Mouse (Mus musculus) heart, embryonic 14.5 days (tissue): Measurements from ENCODE around the gene Olfr94. TPM values are rescaled to one million over a fixed set of nuclear protein-coding genes. Genes with fewer than 3 reads are reported as not detected.
"Not testable (repeated sequence)": the region's sequence is repeated elsewhere in the genome, so short reads cannot be mapped to it uniquely, and the experiment has no call there.

Source experiments
- ATAC-seq: fragments of 200-750 bp; cut with Nextera tagmentation; 2 replicates; pipeline ENCODE4 v1.8.0; 2017; ENCODE audit warnings: low read depth, moderate TSS enrichment; ENCODE audit not compliant: insufficient number of reproducible peaks, insufficient read depth, low FRiP score
- H3K27ac ChIP-seq, 2 experiments: fragments of 200-500 bp in 1 of 2; fragments of 300-500 bp in 1 of 2; sonication (generic) in 1 of 2; replicated peaks in 1 of 2; 2 replicates each; pipeline ENCODE4 v1.5.1; 2012 to 2014; ENCODE audit warnings: low read depth in 2 of 2, low read length in 2 of 2, control low read depth in 1 of 2, mild to moderate bottlenecking in 1 of 2, mixed read lengths in 1 of 2; ENCODE audit not compliant: control insufficient read depth in 1 of 2, insufficient read depth in 1 of 2
- H3K27me3 ChIP-seq: fragments of 300-500 bp; sonication (generic); 2 replicates; pipeline ENCODE4 v1.6.1; 2014; ENCODE audit warnings: mild to moderate bottlenecking, low read length, control low read depth; ENCODE audit not compliant: control insufficient read depth, insufficient read depth
- H3K36me3 ChIP-seq: fragments of 300-500 bp; sonication (generic); 2 replicates; pipeline ENCODE4 v1.6.1; 2014; ENCODE audit warnings: mild to moderate bottlenecking, control low read depth, low read length, mixed read lengths; ENCODE audit not compliant: control insufficient read depth, insufficient read depth
- H3K4me1 ChIP-seq, 2 experiments: fragments of 200-500 bp in 1 of 2; fragments of 300-500 bp in 1 of 2; sonication (generic) in 1 of 2; 2 replicates each; pipeline ENCODE4 v1.6.1; 2012 to 2014; ENCODE audit warnings: low read length in 2 of 2, control low read depth in 1 of 2, mixed read lengths in 1 of 2; ENCODE audit not compliant: control insufficient read depth in 2 of 2, insufficient read depth in 2 of 2
- H3K4me2 ChIP-seq: fragments of 300-500 bp; sonication (generic); 2 replicates; pipeline ENCODE4 v1.6.1; 2014; ENCODE audit warnings: mild to moderate bottlenecking, low read length
- H3K4me3 ChIP-seq, 2 experiments: fragments of 200-500 bp in 1 of 2; fragments of 300-500 bp in 1 of 2; sonication (generic) in 1 of 2; 2 replicates each; pipeline ENCODE4 v1.5.1; 2012 to 2014; ENCODE audit warnings: low read length in 2 of 2, mild to moderate bottlenecking in 2 of 2, control low read depth in 1 of 2, low read depth in 1 of 2, moderate library complexity in 1 of 2; ENCODE audit not compliant: control insufficient read depth in 1 of 2, insufficient read depth in 1 of 2
- H3K9ac ChIP-seq: fragments of 300-500 bp; sonication (generic); 2 replicates; pipeline ENCODE4 v1.6.1; 2014; ENCODE audit warnings: mild to moderate bottlenecking, low read length
- H3K9me3 ChIP-seq: fragments of 300-500 bp; sonication (generic); 2 replicates; pipeline ENCODE4 v1.6.1; 2016; ENCODE audit warnings: low read length, control low read depth; ENCODE audit not compliant: control insufficient read depth
- WGBS: fragments of 180-500 bp; shearing (Covaris S2); extraction: QIAGEN DNeasy Blood & Tissue Kit; methylation state at CpG from one replicate; pipeline ENCODE4 v1.1.7; 2014; 5-methylcytosine and 5-hydroxymethylcytosine counted together
- polyA plus RNA-seq: library from polyadenylated mRNA; unstranded; fragments of >200 nt; fragmentation: Nextera tagmentation; extraction: Ambion mirVana; gene quantifications from 2 replicates; pipeline ENCODE4 v1.2.1, GENCODE M21; 2014

Olfr94 gene
- not detected in 2 replicates for polyA plus RNA-seq

- peaks cover 40% of the 10 kb centered on the region for H3K27me3 ChIP-seq
- no peak for ATAC-seq
- no peak within 1 kb of the TSS for H3K4me2 ChIP-seq
- H3K4me1 ChIP-seq, result peaks cover 0 to 11% of the 10 kb centered on the region in 2 experiments; a peak in 2 of 4 replicates
- WGBS, result 69% methylated on average over 2 of the region's 2 CpGs
- H3K4me3 ChIP-seq, result no peak within 1 kb of the TSS
- H3K9ac ChIP-seq, result no peak within 1 kb of the TSS
- no peak within 1 kb of the TSS for H3K27ac ChIP-seq
- no peaks in the 10 kb centered on the region for H3K9me3 ChIP-seq
- H3K36me3 ChIP-seq, result no peaks in the 10 kb centered on the region
Measured at GRCm38 (mm10) chr17:37200894-37201293, at the start of gene Olfr94. TSS of gene Olfr94 (minus strand) at chr17:37200994.

GRCm38 (mm10) chr17:37250544-37250943 lies 49.8 kb upstream of the Olfr94 start:
- H3K9ac ChIP-seq, result no peak overlapping the region
- no peak for ATAC-seq
- no peaks in the 10 kb centered on the region for H3K27me3 ChIP-seq
- no peak overlapping the region for H3K4me2 ChIP-seq
- 4% methylated on average over 1 of the region's 1 CpGs for WGBS
- H3K27ac ChIP-seq, result no peak overlapping the region
- no peaks in the 10 kb centered on the region for H3K36me3 ChIP-seq
- no peaks in the 10 kb centered on the region for H3K9me3 ChIP-seq
- no peaks in the 10 kb centered on the region for H3K4me1 ChIP-seq
- H3K4me3 ChIP-seq, result no peak overlapping the region

GRCm38 (mm10) chr17:37249460-37249859 lies 48.7 kb upstream of the Olfr94 start:
- Histone ChIP-seq H3K9me3 (no peaks in the 10 kb centered on the region), H3K4me3 (no peak overlapping the region), H3K9ac (no peak overlapping the region), H3K27me3 (no peaks in the 10 kb centered on the region), H3K4me1 (no peaks in the 10 kb centered on the region), H3K27ac (no peak overlapping the region), H3K4me2 (no peak overlapping the region), H3K36me3 (no peaks in the 10 kb centered on the region)
- ATAC-seq, result no peak

- Histone ChIP-seq H3K4me1 (no peaks in the 10 kb centered on the region), H3K9me3 (no peaks in the 10 kb centered on the region), H3K27ac (no peak overlapping the region), H3K9ac (no peak overlapping the region), H3K4me3 (no peak overlapping the region), H3K36me3 (no peaks in the 10 kb centered on the region), H3K4me2 (no peak overlapping the region), H3K27me3 (no peaks in the 10 kb centered on the region)
- 32% methylated on average over 5 of the region's 5 CpGs for WGBS
- no peak for ATAC-seq
Measured at GRCm38 (mm10) chr17:37246715-37247114, 45.9 kb upstream of the Olfr94 start.

- ATAC-seq, result no peak
- H3K27ac ChIP-seq, result no peak overlapping the region
- H3K27me3 ChIP-seq, result no peaks in the 10 kb centered on the region
- H3K4me3 ChIP-seq, result no peak overlapping the region
- H3K9ac ChIP-seq, result no peak overlapping the region
- H3K36me3 ChIP-seq, result no peaks in the 10 kb centered on the region
- H3K9me3 ChIP-seq, result 0 out of 2 replicates have a peak, but pooled peaks cover 5% of the 10 kb centered on the region
- H3K4me2 ChIP-seq, result no peak overlapping the region
- 56% methylated on average over 3 of the region's 3 CpGs for WGBS
- H3K4me1 ChIP-seq, result no peaks in the 10 kb centered on the region
Measured at GRCm38 (mm10) chr17:37242198-37242597, 41.4 kb upstream of the Olfr94 start.

- H3K4me3 ChIP-seq, H3K9ac ChIP-seq, ATAC-seq, H3K27me3 ChIP-seq, H3K4me2 ChIP-seq, H3K4me1 ChIP-seq, H3K36me3 ChIP-seq, H3K9me3 ChIP-seq, H3K27ac ChIP-seq: not testable (repeated sequence)
- 77% methylated on average over 2 of the region's 2 CpGs for WGBS
Measured at GRCm38 (mm10) chr17:37237230-37237629, 36.4 kb upstream of the Olfr94 start, which contains the start of gene Olfr97. TSS of gene Olfr97 (minus strand) at chr17:37237330.

GRCm38 (mm10) chr17:37221879-37222278 lies 21.1 kb upstream of the Olfr94 start:
- no peak for ATAC-seq

GRCm38 (mm10) chr17:37219846-37220245 lies 19.1 kb upstream of the Olfr94 start, which contains the start of gene Olfr96:
TSS of gene Olfr96 (plus strand) at chr17:37220146.
- Histone ChIP-seq H3K27me3 (no peaks in the 10 kb centered on the region), H3K9ac (no peak within 1 kb of the TSS), H3K4me2 (no peak within 1 kb of the TSS), H3K9me3 (peaks cover 6% of the 10 kb centered on the region; the same call in 1 of the 2 replicates), H3K4me3 (no peak within 1 kb of the TSS), H3K36me3 (no peaks in the 10 kb centered on the region), H3K4me1 (no peaks in the 10 kb centered on the region), H3K27ac (no peak within 1 kb of the TSS)
- no peak for ATAC-seq
- 48% methylated on average over 4 of the region's 4 CpGs for WGBS

More at GRCm38 (mm10) chr17:37221879-37222278, 21.1 kb upstream of the Olfr94 start:
- Histone ChIP-seq H3K4me3 (no peak overlapping the region), H3K4me1 (no peaks in the 10 kb centered on the region), H3K9ac (no peak overlapping the region), H3K27ac (no peak overlapping the region), H3K27me3 (no peaks in the 10 kb centered on the region), H3K36me3 (no peaks in the 10 kb centered on the region), H3K4me2 (no peak overlapping the region), H3K9me3 (peaks cover 6% of the 10 kb centered on the region; the same call in 1 of the 2 replicates)
- 15% methylated on average over 1 of the region's 1 CpGs for WGBS
